Mouse (Mus musculus): Measurements from ENCODE around the gene Itpripl1. TPM values are rescaled to one million over a fixed set of nuclear protein-coding genes. Genes with fewer than 3 reads are reported as not detected.

The Itpripl1 gene
- total RNA-seq (2023): 14.0 and 15.1 TPM in 2 replicates

GRCm38 (mm10) chr2:127143158-127144063 is at the start of gene Itpripl1:
TSS of gene Itpripl1 (minus strand) at chr2:127143442.

GRCm38 (mm10) chr2:127133621-127134461 is 9.4 kb downstream of the Itpripl1 start, which contains the start of gene Ncaph:
TSS of gene Ncaph (minus strand) at chr2:127133954.

Other genes starting within 250 kb of the Itpripl1 start
- gene Sppl2a, start 210.2 kb downstream of the Itpripl1 start, total RNA-seq (2023): 44.5 and 51.7 TPM in 2 replicates
- gene Ap4e1, start 134.7 kb downstream of the Itpripl1 start, total RNA-seq (2023): 10.8 and 12.9 TPM in 2 replicates
- gene Blvra, start 72.8 kb downstream of the Itpripl1 start, total RNA-seq (2023): 11.5 and 19.6 TPM in 2 replicates
- gene Ncaph, start 9.5 kb downstream of the Itpripl1 start, total RNA-seq (2023): 36.7 and 44.3 TPM in 2 replicates
- 0.43 and 0.51 TPM in 2 replicates for gene 1810024B03Rik, start 64.8 kb upstream of the Itpripl1 start, total RNA-seq (2023)
- gene Snrnp200, start 64.9 kb upstream of the Itpripl1 start, total RNA-seq (2023): 108 and 146 TPM in 2 replicates
- gene Ciao1, start 104.4 kb upstream of the Itpripl1 start, total RNA-seq (2023): 24.8 and 30.9 TPM in 2 replicates
- gene Tmem127, start 104.5 kb upstream of the Itpripl1 start, total RNA-seq (2023): 80.8 and 87.3 TPM in 2 replicates
- 67.6 and 75.6 TPM in 2 replicates for gene Stard7, start 126.8 kb upstream of the Itpripl1 start, total RNA-seq (2023)
- gene Dusp2, start 192.7 kb upstream of the Itpripl1 start, total RNA-seq (2023): 61.8 and 67.6 TPM in 2 replicates
- not detected in 2 replicates for gene Astl, start 195.2 kb upstream of the Itpripl1 start, total RNA-seq (2023)
- not detected in 2 replicates for gene Adra2b, start 219.8 kb upstream of the Itpripl1 start, total RNA-seq (2023)

Data from neutrophil, adult 65 days (primary cell).